Mouse (Mus musculus) G1E (cell line): ENCODE measurements around the gene Rpl19.

Source experiments
- CTCF ChIP-seq: IDR thresholded peaks from 2 replicates; pipeline ENCODE4 v1.5.1; 2012; ENCODE audit warnings: low read depth, low read length, inconsistent platforms, mixed read lengths
- TAL1 ChIP-seq: conservative IDR thresholded peaks from 2 replicates; pipeline ENCODE4 v1.6.1; 2012; ENCODE audit warnings: low read depth, low read length, inconsistent platforms, mixed read lengths

DNA sequence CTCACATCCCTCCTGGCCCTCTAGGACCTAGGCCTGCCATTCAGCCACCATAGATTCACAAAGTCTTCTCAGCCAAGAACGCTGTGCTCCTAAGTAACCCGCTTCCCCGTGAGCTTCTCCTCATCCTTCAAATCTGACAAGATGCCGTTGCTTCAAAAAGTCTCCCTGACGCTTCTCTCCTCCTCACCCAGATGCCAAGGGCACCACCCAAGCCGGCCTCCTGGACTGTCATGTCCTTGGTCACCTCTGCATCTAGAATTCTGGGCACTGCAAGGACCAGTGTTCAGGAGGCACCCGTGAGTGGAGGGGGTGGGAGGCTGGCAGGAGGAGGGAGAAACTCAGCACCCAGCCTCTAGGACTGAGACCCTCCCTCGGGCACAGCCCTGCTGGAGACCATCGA, 43.8 kb upstream of the Rpl19 start:
- TF ChIP-seq CTCF = no peak
- no peak for TF ChIP-seq TAL1
